Mouse (Mus musculus) C3H10T1/2 (cell line): ENCODE results near the gene Cchcr1. TPM values are rescaled to one million over a fixed set of nuclear protein-coding genes. Genes with fewer than 3 reads are reported as not detected.

Source experiments
- polyA plus RNA-seq, 2 experiments: library from polyadenylated mRNA; unstranded; fragments of >200 nt; fragmentation: generic; extraction: Trizol; gene quantifications; one replicate each; pipeline ENCODE4 v1.2.1; 2012; ENCODE audit warnings: missing spikeins in 2 of 2

The Cchcr1 gene
- 10 to 100 TPM; 22.4 to 23.7 TPM for polyA plus RNA-seq

DNA sequence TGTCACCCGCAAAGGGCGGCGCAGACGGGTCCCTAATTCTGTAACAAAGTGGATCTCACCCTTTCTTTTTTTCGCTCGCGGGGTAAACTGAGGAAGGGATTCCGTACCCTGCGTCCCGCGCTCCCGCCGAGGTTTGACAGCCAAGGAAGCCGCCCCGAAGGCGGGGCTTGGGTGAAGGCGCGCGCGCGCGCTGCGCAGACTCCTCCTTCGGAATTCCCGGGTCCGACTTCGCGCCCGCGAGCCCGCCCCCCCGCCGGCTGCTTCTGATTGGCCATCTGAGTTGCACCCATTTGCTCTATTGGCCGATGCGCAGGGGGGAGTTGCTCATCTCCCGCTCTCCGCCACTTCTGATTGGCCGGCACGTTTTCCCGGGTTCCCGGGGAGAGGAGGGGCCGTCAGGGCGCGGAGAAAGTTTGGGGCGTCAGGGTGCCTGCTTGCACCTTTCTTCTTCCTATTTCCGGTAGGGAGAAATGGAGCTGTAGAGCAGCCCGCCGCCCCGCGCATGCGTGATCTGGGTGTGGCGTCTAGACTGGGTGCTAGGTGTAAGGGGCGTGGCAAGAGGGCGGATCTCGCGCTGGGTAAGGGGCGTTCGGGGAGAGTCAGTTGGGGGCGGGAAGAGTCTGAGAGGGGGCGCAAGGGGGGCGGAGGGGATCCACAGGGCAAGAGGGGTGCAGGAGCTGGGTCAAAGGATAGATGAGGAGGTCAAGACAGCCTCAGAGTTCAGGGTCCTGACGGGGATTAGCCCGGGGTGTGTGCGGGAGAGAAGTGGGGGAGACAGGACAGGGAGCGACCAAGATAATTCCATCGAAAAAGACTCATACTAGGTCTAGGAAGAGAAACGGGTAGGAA is at the start of gene Cchcr1, which contains the start of gene Tcf19:
Gene Cchcr1 (plus strand): TSS at position 449 of the 849 bp plus-strand sequence.
Gene Tcf19 (minus strand): TSS at position 173 of the 849 bp plus-strand sequence.

GRCm38 (mm10) chr17:35469842-35470751 is 46.8 kb upstream of the Cchcr1 start, which contains the start of gene H2-Q10:
Gene H2-Q10 (plus strand): TSS chr17:35470089.

GRCm38 (mm10) chr17:35505776-35506175 is 11.1 kb upstream of the Cchcr1 start, which contains the start of gene Pou5f1:
Gene Pou5f1 (plus strand): TSS chr17:35506018.

DNA sequence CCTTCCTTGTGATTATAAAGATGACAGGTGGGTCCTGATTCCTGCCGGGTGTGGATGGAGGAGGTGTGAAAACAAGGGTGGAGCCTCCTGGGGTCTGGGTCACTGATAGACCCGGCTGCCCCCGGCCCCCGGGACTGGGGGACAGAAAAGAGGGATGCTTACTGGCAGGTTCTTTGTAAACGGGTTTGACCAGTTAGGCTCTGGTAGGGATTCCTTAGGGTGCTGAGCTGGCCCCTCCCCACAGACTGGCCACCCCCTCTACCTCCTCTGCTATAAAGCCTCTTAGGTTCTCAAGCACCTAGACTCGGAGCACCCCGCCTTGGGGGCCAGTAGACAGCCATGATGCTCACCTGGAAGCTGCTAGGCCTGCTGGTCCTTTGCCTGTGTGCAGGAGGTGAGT is 16.0 kb downstream of the Cchcr1 start, which contains the start of gene Psors1c2:
Gene Psors1c2 (plus strand): TSS at position 301 of the 400 bp plus-strand sequence.

DNA sequence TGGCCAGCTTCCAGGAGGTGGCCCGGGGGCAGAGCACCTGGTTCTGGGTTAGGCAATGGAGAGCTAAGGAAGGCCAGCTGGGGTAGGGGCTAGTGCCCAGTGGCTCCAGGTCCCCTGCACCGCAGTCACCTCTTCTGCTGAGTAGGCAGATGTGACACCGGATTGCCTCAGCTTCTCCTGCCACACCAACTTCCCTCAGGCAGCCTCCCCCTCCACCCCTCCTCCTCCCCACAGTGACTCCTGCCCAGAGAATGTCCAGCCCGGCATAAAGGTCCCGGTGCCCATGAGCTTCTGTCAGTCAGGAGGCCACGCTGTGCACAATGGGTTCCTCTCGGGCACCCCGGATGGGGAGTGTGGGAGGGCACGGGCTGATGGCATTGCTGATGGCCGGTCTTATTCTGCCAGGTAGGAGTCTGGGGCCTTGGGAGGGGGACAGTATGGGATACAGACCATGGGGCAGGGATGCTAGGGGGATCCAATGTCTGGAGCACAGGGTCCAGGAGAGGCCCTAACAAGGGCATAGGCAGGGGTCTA is 35.0 kb downstream of the Cchcr1 start, which contains the start of gene Cdsn:
Gene Cdsn (plus strand): TSS at position 248 of the 534 bp plus-strand sequence.

DNA sequence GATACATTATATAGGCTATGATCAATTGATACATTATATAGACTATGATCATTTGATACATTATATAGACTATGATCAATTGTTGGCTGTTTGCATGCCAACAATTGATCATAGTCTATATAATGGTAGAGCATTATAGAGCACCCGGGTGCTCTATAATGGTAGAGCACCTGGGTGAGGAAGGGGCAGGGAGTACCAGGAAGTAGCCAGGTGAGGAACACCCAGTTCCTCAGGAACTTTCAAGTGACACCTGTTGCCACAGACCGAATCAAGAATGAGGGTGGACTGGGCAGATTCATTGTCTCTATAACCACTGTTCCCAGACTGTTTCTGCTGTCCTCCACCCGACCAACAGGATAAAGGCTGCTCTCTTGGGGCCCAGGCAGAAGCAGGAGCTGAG is 50.2 kb downstream of the Cchcr1 start, which contains the start of gene 2300002M23Rik:
Gene 2300002M23Rik (plus strand): TSS at position 301 of the 400 bp plus-strand sequence.

Other genes starting within 250 kb of the Cchcr1 start
- 1 to 10 TPM; 1.8 to 5.9 TPM for gene H2-Q1, start 196.7 kb upstream of the Cchcr1 start, polyA plus RNA-seq
- under 1 TPM in 1 of 2 experiments, not detected in 1; 0.05 TPM for gene H2-Q2, start 174.9 kb upstream of the Cchcr1 start, polyA plus RNA-seq
- gene H2-Q4, start 137.5 kb upstream of the Cchcr1 start, polyA plus RNA-seq, result 10 to 100 TPM in 1 of 2 experiments, under 1 TPM in 1; 0.61 to 14.6 TPM
- under 1 TPM in 1 of 2 experiments, not detected in 1; 0.05 TPM for gene H2-Q6, start 92.2 kb upstream of the Cchcr1 start, polyA plus RNA-seq
- under 1 TPM; 0.05 to 0.31 TPM for gene H2-Q7, start 77.9 kb upstream of the Cchcr1 start, polyA plus RNA-seq
- under 1 TPM in 1 of 2 experiments, not detected in 1; 0.01 TPM for gene H2-Q10, start 47.0 kb upstream of the Cchcr1 start, polyA plus RNA-seq
- not detected for gene Pou5f1, start 11.1 kb upstream of the Cchcr1 start, polyA plus RNA-seq
- 10 to 100 TPM; 50.1 to 69.1 TPM for gene Tcf19, start 276 bp upstream of the Cchcr1 start, polyA plus RNA-seq
- under 1 TPM; 0.05 to 0.59 TPM for gene Psors1c2, start 16.1 kb downstream of the Cchcr1 start, polyA plus RNA-seq
- 10 to 100 TPM in 1 of 2 experiments, 1 to 10 TPM in 1; 4.7 to 32.6 TPM for gene Cdsn, start 35.0 kb downstream of the Cchcr1 start, polyA plus RNA-seq
- not detected for gene 2300002M23Rik, start 50.4 kb downstream of the Cchcr1 start, polyA plus RNA-seq
- not detected for gene Sfta2, start 84.4 kb downstream of the Cchcr1 start, polyA plus RNA-seq
- not detected for gene Gm9573, start 109.5 kb downstream of the Cchcr1 start, polyA plus RNA-seq
- under 1 TPM in 1 of 2 experiments, not detected in 1; 0.01 TPM for gene Mucl3, start 126.6 kb downstream of the Cchcr1 start, polyA plus RNA-seq
- gene Vars2, start 150.5 kb downstream of the Cchcr1 start, polyA plus RNA-seq, result 10 to 100 TPM; 10.3 to 17.1 TPM
- 10 to 100 TPM; 37.3 to 43.3 TPM for gene Gtf2h4, start 156.6 kb downstream of the Cchcr1 start, polyA plus RNA-seq
- gene Ddr1, start 187.5 kb downstream of the Cchcr1 start, polyA plus RNA-seq, result 10 to 100 TPM; 13.6 to 77.1 TPM